Mouse (Mus musculus): Measurements from ENCODE around the gene Gfm1.

Gene Gfm1

DNA sequence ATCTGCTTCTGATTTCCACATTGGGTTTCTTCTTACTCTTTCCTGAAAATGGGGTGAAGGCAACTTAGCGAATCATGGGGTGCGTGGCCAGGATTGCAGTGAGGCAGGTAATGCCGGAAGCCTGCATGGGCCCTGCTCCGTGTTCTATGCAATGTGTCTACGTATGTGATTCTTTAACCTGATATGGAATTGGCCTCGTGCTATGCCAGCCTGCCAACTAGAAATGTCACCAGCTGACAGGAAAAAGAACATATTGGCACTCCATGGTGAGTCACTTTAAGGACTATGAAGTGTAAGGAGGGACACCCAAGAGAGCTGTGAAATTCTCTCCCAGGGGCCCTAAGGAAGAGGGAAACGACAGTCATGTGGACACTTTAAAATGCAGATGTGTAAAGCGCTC is 63.2 kb downstream of the Gfm1 start:
- DNase-seq (ENCODE audit: extremely low read depth, insufficient read length, low spot score), result no peak

GRCm38 (mm10) chr3:67496310-67496709 is 66.4 kb downstream of the Gfm1 start:
- DNase-seq (ENCODE audit: extremely low read depth, insufficient read length, low spot score), result no peak

DNA sequence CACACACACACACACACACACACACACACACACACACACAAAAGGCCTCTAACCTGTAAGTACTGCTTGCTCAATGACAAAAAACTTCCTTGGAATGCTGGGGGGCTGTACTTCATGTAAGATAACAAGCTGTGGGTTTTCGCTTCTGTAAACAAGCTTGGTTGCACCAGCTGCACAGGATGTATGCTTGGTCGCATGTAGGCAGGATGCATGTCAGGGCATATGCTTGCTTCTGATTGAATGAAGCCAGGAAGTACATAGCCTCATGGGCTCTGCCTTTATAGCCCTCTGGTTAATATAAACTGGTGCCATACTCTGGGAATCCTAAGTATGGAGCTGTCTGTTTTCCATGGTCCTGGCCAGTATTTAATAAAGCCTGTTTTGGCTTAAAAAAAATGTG is 68.1 kb downstream of the Gfm1 start:
- DNase-seq (ENCODE audit: extremely low read depth, insufficient read length, low spot score), result no peak

DNA sequence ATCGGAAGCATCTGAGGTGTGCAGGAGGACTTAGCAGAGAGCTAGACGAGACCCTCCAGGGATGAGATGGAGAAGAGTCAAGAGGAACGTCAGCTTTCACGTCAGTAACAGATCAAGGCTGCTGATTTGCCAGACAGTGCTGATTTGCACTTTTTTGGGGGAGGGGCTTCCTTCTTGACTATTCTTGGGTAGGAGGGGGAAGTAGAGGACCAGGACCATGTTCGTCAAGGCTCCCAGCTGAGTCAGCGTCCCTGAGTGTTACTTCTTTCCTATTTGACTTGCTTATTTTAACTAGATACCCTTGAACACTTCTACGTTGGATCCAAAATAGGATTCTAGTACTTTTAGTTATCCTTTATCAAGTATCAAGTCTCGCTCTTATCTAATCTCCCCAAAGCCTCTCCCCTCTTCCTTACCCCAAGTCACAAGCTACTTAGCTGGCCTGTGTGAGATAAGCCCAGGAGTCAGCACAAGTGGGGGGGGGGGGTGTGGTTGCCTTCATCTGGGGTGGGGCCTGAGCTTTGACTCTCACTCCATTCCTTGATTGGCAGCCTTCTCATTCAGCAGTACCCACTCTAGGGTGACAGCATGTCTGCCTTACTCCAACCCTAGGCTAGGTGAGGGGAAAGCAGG is 69.0 kb downstream of the Gfm1 start:
- no peak for DNase-seq (ENCODE audit: extremely low read depth, insufficient read length, low spot score)

DNA sequence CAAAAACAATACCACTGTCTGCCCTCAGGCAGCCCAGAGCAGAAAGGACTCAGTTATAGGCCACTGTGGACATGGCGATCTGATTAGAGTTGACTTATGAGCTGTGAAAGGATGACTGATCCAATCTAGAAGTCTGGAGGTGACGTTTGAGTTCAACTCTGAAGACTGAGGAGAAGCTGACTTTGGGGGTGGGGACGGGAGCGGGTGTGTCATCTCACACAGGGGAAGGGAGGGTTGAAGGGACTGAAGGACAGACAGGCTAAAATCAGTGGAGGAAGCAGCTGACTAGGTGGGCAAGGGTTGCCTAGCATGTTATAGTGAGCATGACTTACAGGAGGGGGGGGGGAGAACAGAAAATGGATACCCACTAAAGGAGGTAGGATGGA is 69.5 kb downstream of the Gfm1 start:
- DNase-seq (ENCODE audit: extremely low read depth, insufficient read length, low spot score), result no peak

DNA sequence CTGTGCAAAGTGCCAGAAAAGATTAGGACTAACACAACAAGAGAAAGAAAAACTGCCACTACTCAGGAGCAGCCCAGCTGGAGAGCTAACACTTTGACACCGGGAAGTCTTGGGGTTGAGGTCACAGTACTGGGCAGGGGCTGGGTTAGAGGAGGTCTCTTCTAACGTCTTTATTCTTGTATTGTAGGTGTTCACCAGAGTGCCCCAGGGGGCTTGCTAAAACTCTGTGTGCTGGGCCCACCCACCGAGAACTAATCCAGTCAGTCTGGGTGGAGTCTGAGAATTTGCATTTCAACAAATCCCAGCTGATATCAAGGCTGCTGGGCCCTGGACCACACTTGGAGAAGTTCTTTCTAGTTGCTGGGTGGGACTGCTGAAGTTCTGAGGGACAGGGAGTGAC is 74.0 kb downstream of the Gfm1 start:
- DNase-seq (ENCODE audit: extremely low read depth, insufficient read length, low spot score), result no peak

DNA sequence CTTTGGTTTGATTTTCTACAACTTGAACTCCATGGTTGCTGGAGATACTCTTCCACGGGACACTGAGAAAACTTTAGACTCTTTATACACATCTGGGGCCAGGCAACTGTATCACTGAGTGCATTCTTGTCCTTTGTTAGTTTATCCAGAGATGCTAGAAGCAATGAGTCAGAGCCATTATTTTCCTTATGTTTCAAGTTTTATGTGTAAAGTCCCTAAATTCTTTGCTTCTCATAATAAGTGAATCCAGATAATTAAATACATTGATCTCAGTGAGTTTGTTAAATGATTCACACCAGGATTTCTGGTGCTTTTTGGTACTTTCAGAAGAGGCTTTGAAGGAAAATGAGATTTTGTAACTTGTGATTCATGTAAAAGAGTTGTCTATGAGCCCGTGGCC is 75.4 kb downstream of the Gfm1 start:
- DNase-seq (ENCODE audit: extremely low read depth, insufficient read length, low spot score), result no peak

- DNase-seq (ENCODE audit: extremely low read depth, insufficient read length, low spot score), result no peak
Observed at GRCm38 (mm10) chr3:67508216-67508892, 78.5 kb downstream of the Gfm1 start.

- peak; percentile 22 for DNase-seq (ENCODE audit: extremely low read depth, insufficient read length, low spot score)
Observed at GRCm38 (mm10) chr3:67512807-67513206, 82.9 kb downstream of the Gfm1 start.

- DNase-seq (ENCODE audit: extremely low read depth, insufficient read length, low spot score), result no peak
Observed at GRCm38 (mm10) chr3:67514801-67515273, 84.9 kb downstream of the Gfm1 start.

- DNase-seq (ENCODE audit: extremely low read depth, insufficient read length, low spot score), result no peak
Observed at GRCm38 (mm10) chr3:67515274-67515801, 85.4 kb downstream of the Gfm1 start, which contains the start of gene Rarres1. TSS of gene Rarres1 (minus strand) at chr3:67515523.

GRCm38 (mm10) chr3:67520568-67521143 is 90.8 kb downstream of the Gfm1 start:
- no peak for DNase-seq (ENCODE audit: extremely low read depth, insufficient read length, low spot score)

DNA sequence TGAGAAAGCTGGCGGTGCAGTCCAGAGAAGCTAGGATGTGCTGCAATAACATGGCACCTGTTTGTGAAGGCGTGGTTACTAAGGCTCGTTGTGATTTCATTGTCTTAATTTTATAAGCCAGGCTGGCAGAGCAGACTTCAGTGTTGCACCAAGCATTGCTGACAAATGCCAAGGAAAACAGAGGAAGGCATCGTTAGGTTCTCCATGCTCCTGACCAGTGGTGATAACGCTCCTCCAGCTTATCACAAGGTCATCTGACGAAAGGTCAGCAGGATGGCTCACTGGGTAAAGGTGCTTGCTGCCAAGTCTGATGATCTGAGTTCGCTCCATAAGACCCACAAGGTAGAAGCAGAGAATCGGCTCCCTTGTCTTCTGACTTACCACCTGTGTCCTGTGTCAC is 92.8 kb downstream of the Gfm1 start:
- DNase-seq (ENCODE audit: extremely low read depth, insufficient read length, low spot score), result no peak

DNA sequence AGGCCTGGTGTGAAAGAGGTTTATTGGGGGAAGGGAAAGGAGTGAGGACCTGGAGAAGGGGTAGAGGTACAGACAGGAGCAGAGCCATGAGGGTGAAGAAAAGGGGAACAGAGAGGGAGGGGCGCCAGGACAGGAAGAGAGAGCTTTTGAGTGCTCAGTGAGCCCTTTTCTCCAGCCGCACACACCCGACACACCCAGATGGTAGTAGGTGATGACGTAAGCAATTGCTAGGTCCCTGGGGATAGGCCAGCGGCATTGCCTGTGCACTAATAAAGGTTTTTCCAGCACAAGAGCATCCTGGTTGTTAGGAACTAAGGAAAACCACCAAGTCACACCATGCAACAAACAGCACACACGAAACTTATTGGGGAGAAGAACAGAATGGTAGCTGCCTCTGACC is 94.9 kb downstream of the Gfm1 start:
- no peak for DNase-seq (ENCODE audit: extremely low read depth, insufficient read length, low spot score)

All from 3134 (cell line).